Mouse (Mus musculus) lung, postnatal 4 days (tissue): ENCODE results near the gene Cdk10.
"Not testable (repeated sequence)": the region's sequence is repeated elsewhere in the genome, so short reads cannot be mapped to it uniquely, and the experiment has no call there.

ENCODE experiments used
- DNase-seq, 2 experiments: peaks; one replicate each; pipeline ENCODE4 v3.0.0; 2021

The Cdk10 gene

DNA sequence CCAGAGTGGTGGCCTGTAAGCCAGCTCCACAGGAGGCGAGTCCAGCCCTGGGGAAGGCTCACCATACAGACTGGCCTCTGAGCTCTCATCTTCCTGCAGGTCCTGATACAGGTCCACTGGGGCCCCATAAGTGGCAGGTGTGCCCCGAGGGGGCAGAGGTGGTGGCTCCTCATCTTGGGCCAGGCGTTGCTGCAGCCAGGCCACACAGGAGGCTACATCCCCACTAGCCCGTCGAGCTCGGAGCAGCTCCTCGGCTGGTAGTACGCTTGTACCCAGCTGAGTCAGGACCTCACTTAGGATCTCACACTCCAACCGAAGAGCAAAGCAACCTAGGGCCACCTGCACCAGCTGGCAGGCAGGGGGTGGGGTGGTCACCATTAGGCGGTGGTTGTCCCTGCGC is 9.1 kb downstream of the Cdk10 start:
- peak in 1 of 2 experiments; percentile 22 for DNase-seq

DNA sequence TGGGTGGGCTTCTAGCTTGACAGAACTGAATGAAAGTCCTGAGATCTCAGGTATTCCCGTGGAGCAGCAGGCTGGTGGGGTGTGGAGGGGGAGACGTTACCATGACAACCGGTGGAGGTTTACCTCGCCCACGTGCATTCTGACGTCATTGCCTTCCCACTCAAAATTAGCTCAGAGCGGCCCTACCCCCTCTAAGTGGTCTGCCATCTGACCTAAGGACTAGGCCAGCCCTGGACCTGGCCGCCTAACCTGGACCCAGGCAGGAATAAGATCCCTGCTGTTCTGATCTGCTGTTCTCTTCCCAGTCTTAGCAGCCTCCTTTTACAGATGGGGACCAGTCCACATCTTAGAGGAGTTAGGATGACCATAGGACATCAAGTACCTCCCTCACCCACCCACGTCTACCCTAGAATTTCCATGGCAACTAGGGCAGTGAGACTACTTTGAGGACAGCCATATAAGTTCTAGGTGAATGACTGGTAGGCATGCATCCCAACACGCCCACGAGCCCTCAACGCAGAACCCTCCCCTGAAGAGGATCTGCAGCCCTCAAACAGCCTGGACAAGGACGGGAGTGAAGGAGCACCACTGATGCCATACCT is 10.4 kb downstream of the Cdk10 start:
- DNase-seq: peak in 1 of 2 experiments; percentile 19

DNA sequence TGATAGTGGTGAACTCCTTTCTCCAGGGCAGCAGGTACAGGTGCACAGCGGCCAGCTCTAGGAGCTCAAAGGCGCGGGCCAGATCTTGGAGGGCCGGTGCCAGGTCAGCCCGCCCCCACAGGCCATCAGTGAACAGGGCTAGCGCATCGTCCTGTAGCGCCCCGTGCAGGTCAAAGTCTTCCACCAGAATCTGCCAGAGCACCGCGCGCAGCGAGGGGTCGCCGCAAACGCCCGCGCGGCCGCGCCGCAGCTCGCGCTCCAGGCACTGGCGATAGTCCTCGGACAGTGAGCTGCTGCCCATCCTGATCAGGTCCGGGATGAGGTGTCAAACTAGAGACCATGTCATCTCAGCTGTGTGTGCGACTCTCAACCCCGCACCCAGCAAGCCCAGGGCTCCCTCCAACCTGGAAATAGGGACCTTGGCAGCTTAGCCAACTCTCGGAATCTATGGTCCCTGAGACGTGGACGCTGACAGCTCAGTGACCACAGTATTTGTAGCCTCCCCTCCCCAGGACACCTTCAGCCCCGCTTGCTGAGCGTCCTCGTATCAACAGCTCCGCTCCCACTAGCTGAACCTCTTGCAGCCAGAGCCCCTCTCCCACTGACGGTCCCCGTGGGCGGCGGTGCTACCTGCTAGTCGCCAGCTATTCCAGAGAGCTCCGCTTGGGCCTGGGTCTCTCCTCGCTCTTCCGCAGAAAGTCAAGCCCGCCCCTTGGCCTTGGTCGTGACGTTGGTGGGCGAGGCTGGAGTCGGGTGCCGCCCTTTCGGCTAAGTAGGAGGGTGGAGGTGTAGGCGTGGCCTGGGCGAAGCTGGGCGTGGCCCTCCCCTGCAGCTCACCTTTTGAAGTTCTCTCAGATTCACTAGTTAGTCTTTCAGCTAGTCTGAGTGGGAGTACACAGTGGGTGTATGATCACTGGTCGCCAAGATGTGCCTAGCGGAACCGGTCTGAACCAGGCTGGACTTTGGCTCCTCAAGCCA is 11.2 kb downstream of the Cdk10 start, which contains the start of gene Spata2l:
TSS of gene Spata2l (minus strand) at position 714 of the 978 bp plus-strand sequence.
- DNase-seq: peak; percentile 90 to 91

DNA sequence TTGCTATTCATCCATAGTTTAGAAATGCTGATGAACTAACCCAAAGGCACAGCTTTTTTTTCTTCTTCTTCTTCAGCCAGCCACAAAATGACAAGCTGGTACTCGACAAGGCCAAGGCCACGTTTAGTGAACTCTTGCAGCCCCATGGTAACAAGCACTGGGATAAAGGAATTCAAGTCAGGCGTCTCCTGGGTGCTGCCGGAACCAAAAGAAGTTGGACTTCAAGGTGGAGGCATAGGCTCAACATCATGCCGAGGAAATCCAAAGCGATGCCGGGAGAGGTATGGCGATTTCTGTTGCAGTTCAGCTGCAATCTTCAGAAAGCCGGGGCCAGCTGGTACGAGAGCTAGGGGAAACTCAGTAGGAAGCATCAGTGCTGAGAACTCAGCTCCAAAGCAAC is 14.8 kb downstream of the Cdk10 start:
- no peak for DNase-seq

DNA sequence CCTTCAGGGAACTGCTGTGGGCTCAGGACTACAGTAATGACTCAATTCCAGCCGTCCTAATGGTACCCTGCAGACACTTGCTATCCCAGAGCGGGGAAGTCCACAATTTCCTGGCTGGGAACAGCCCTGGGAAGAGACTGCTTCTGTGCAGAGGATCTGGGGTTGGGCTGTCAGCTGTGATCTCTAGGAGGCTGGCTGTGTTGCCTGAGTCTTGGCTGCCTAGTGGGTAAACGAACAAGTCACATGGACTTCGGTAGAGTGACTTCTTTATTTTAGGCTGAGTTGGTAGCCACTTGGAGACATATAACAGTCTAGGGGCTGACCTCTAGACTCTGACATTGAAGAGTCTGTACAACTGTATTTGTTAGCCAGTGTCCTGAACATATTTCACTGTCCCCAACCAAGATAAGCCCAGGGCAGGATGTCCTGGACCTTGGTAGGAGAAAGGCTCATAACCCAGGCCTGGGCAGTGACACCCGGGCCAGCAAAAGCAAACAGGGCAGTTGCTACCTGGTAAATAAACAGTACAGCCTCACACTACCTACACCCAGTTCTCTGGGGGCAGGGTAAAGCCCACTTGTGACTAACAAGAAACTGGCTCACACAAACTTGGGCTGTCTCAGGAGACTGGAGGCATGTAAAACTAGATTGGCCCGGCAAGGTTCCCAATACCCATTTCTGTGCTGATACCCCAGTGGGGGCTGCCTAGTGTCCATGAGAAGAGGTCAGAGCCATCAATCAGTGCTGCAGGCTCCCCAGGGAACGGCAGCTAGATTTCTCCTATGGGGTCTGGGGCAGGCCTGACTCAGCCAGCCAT is 17.7 kb downstream of the Cdk10 start:
- no peak for DNase-seq

DNA sequence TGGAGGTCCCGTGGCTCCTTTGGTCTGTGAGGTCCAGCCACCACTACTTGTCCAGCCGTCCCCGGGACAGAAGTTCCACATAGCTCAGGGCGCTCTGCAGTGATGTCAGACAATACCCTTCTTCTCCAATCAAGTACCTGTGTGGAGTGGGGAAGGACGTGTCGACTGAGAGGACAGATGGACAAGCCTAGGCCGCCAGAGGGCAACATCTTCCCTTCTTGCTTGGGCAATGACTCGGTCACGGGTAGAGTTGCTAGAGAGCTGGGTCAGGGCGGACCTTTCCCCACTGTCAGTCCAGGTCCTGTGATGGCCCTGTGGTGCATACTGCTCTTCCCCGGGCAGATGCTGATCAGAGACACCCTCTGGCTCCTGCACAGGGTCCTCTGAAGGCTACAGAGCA is 18.4 kb downstream of the Cdk10 start:
- no peak for DNase-seq

DNA sequence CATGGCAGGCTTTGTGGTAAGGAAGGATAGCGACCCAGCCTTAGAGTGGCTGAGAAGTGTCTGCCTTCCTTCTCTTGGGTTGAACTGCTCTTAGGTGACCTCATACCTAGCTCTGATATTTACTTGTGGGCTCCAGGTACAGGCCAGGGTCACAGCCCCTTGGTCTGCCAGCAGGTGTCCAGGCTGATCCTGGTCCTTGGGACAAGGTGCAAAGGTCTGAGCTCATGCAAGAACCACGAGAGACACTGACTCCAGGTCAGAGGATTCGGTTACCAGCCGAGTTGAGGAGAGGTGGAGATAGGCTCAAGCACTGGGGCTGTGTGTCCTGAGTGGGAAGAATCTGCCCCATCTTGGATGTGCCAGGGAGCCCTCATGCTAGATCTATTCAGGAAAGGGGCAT is 19.7 kb downstream of the Cdk10 start:
- no peak for DNase-seq

DNA sequence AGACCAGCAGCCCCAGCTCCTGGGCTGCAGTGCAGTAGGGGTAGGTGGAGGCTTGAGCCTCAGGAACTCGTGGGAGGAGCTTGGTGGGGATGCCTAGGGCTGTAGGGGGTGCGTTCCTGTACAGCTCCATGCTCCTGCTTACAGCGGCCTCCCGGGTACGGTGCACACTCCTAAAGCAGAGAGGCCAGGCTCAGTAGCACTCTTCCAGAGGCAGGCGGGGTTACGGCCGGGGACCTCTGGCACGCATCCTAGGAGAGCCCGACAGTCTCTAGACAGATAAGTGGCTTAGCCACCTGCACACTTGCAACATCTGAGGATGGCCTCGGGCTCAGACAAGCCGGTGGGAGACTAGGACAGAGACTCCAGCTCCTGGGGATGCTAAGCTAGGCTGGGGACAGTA is 20.9 kb downstream of the Cdk10 start:
- DNase-seq: peak in 1 of 2 experiments; percentile 19

DNA sequence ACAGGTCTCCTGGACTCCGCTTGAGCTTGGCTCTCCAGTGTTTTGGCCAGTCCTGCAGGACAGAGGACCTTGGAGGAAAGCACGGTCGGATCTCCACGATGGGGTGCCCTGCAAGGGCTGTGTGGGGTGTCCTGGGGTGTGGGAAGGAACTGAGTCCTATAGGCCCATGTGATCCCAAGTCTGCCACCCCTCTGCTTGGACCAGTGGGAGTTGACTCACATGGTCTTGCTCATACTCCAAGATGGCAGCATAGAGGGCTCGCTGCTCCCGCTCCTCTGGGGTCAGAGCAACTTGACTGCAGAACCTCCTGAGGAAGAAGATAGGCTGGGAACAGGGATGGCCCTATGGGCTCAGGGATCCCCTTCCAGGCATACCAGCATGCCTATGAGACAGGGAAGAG is 23.1 kb downstream of the Cdk10 start:
- no peak for DNase-seq

DNA sequence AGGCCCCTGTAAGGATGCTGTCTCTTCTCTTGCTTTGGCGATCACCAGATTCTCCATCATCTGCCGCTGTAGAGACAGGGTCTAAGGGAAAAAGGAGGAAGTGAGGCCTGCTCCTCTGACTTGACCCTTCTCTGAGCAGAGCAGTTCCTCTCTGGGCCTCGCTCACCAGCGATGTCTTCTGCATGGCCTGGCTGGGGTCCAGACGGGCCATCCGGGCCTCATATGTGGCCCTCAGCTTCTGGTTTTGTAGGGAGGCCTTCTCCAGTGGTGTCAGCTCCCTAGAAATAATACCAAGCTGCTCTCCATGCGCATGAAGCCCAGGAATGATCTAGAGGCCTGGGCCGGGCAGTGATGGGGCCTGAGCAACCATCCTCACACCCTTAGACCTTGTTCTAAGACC is 24.0 kb downstream of the Cdk10 start:
- no peak for DNase-seq

DNA sequence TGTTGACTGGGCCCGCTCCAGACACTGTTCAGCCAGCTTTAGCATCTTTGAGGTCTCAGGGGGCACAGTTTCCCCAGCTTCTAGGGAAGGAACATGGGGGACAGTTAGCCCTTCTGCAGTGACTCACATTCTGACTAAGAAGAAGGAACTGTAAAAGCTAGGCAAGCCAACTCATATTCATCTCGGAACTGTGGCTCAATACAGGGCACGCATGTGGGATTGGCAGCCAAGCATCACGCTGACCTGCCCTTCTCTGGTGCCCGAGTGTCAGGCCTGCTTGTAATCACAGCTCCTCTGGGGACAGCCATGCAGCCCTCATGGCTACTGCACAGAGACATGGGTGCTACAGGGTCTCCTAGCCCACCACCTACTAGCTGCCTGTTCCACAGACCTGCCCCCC is 26.3 kb downstream of the Cdk10 start:
- DNase-seq: no peak

DNA sequence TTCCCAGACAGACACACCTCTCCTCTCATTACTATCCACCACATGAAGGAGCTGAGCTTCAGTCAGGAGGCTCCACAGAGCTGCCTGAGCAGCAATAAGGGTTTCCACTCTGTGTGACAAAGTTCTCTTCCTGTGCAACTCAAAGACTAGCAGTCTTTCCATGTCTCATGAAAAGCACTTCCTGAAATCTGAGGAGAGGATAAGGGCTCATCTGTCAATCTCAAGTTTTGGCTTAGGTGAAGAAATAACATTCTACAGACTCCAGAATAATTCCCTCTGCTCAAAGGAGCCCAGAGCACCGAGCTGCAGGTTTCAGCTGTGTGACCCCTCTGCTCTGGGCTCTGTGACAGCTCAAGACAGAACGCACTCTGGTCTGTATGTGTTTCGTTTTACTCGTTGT is 28.3 kb downstream of the Cdk10 start:
- no peak for DNase-seq

DNA sequence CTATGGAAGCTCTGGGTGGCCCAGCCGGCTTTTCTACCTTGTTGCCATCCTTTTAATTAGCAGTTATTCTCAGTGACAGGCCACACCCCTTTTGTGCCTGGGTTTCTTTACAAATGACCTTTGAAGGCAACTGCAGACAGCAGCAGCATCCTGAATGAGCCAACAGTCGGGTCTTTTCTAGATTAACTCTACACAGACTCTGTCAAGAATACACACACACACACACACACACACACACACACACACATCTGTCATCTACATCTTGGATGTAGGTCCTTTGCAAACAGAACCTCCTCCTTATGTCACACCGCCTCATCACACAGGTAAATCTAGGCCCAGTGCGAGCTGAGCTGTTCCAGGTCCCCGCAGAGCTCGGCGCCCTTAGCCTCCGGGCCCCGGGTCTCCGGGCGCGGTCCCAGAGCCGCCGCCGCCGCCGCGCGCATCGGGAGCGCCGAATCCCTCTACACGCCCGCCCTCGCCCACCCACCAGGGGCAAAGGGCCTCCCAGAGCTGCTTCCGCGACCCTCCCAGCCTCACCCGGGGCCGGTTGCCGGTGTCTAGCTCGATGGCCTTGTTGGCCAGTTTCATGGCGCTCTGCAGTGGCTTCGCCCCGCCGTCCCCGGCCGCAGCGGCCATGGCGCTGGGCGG is 28.9 kb downstream of the Cdk10 start:
- no peak for DNase-seq

DNA sequence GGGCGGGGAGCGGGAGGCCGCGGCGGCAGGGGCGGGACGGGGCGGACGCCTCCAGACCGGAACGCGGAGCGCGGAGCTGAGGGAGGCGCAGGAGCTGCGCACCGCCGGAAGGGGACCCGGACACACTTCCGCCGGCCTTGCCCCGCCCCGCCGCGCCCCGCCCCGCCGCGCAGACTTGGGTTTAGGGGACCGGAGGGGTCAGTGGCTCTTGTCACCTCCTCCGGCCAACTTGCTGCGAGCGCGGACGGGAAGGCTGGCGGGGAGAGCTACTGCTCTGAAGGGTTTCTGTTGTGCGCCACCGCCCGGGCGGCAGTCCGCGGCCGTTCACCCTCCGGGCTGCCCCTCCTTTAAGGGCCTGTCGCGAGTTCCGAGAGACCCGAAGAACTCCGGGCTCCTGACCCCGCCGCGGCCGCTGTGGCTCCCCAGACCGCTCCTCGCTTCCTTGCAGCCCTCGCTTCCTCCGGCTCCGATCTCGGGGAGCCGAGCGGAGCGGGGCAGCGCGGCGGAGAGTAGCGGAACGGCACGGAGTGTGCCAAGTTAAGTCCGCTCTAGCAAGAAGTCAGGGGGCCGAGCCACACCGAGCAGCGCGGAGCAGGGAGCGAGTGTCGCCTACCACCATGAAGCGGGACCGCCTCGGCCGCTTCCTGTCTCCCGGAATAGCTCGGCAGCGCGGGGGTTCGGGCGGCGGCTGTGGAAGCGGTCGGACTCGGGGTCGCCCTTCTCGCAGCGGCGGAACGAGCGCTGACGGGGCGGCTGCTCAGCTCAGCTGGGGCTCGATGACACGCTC is 29.6 kb downstream of the Cdk10 start, which contains the start of the genes Zfp276 and Vps9d1:
TSS of gene Zfp276 (plus strand) at position 97 of the 787 bp plus-strand sequence.
TSS of gene Vps9d1 (minus strand) at position 250 of the 787 bp plus-strand sequence.
- peak; percentile 92 to 93 for DNase-seq

DNA sequence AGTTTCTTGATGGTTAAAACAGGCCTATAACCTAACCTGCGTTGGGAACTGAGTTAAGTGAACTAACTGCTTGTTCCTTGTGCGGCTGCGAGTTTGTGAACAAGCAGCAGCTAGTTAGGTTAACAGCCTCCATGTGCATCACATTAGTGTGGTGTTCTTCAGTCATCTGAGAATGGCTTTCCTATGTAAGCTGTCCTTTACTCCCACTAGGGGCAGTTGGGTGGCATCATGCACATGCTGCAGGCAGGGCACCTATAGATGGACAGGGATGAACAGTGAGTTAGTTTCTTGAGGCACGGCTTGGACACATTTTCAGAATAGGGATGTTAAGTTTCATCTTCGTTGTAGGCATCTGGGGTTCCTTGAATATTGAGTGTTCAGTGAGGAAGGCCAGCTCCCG is 30.5 kb downstream of the Cdk10 start:
- DNase-seq: no peak

DNA sequence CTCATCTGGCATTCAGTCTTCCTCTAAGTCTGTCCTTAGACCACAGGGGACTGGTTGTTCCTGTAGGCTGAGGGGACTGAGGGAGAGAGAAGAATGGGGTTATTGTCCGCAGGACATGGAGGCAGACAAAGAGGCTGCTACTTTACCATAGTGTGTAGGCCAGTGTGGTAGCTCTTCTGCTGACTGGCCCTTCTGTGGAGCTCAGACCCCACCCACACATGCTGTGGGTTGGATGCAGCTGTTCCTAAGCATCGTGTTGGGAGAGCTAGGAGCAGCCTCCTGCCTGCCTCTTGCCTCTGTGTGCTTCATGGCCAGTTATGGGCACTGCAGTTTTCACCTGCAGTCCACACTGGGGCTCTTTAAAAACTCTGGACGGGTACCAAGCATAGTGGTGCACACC is 32.5 kb downstream of the Cdk10 start:
- no peak for DNase-seq

DNA sequence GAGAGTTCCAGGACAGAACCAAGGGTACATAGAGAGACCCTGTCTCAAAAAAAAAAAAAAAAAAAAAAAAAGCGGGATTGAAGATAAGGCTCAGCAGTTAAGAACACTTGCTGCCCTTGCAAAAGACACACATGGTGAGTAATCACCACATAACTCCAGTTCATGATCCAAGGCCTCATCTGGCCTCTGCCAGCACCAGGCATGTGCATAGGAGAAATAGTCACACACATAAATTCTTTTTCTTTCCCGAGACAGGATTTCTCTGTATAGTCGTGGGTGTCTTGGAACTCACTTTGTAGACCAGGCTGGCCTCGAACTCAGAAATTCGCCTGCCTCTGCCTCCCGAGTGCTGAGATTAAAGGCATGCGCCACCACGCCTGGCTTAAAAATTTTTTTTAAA is 33.0 kb downstream of the Cdk10 start:
- DNase-seq: not testable (repeated sequence)

DNA sequence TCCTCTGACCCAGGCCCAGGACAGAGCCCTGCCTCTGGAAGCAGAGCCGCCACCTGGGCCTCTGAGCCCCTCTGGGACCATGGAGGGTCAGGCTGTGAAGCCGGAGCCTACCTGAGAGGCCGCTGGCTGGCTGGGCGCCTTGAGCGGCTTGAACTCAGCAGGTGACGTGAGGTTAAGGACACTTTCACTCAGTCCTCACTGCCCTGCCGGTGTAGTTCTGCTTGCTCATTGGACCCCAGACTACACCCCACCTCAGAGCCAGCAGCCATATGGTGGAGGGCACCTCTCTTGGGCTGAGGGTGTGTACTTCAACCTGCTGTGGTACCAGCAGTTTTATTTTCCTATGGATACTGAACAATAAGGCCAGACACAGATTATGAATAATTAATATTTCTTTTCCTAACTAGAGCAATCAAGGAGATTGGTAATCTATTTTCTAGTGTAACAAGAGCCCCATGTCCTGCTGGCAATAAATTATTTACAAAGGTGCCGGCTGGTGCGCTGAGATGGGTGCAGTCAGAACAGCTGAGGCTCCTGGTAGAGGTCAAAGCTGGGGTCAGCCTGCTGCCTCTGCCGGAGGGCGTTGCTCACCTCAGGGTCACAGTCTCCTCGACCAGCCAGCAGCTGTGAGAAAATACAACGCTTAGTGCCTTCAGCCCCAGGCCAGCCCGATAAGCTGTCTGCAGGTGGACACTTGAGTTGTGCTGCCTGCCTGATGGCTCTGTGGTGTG is 43.4 kb downstream of the Cdk10 start:
- DNase-seq: no peak

DNA sequence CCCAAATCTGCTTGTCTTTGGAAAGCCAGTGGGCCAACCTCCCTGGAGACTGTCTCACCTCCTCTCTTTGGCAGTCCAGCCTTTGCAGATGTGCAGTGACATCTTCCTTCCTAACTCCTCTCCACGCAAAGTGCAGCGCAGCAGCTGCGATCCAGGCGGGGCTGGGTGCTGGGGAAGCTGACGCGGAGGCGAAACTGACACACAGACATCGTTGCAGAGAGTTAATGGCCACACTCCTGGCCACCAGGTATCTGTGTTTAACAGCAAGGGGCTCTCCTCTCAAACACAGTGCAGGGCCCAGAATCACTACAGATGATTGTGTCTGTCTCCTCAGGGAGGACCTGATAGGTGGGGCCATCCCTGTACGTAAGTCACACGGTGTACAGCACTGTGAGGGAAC is 46.5 kb downstream of the Cdk10 start:
- no peak for DNase-seq

DNA sequence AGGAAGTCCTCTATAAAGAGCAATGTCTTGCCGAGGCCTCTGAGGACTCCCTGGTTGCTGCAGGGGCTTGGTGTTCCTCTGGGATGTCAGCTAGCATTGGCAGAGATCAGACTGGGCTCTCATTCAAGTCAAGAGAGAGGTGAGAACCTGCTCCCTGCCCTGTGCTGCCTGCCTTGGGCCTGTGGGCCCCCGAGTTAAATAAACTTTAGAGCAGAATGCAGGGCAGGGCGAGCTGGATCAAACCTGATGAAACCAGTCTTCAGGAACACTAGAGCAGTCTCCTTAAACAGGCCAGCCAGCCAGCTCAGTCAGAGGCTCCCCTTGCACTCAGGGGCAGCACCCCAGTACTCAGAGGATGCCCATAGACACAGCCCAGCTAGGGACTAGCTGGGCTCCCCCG is 47.3 kb downstream of the Cdk10 start:
- DNase-seq: no peak

DNA sequence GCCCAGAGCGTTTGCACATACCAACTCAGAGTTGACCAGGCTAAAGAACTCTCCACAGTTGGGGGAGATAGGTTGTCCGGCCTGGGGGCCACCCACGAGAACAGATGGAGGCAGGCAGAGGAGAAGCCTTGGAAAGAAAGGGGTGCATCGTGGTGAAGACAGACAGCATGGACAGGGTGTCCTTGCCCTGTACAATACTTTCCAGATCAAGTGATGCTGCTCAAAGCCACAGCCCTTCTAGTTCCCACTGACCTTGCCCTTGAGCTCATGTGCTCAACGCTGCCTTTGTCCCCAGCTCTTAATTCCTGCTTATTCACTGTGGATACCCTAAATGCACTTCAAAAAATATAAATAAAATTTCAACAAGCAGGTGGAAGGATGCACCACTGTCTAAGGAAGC is 49.8 kb downstream of the Cdk10 start:
- no peak for DNase-seq
